Mouse (Mus musculus): ENCODE results near the gene Sergef.

Gene Sergef

GRCm38 (mm10) chr7:46501458-46501857, 138.1 kb downstream of the Sergef start:
- no peak for DNase-seq (ENCODE audit: low spot score)

GRCm38 (mm10) chr7:46499561-46499960, 140.0 kb downstream of the Sergef start:
- no peak for DNase-seq (ENCODE audit: low spot score)

DNA sequence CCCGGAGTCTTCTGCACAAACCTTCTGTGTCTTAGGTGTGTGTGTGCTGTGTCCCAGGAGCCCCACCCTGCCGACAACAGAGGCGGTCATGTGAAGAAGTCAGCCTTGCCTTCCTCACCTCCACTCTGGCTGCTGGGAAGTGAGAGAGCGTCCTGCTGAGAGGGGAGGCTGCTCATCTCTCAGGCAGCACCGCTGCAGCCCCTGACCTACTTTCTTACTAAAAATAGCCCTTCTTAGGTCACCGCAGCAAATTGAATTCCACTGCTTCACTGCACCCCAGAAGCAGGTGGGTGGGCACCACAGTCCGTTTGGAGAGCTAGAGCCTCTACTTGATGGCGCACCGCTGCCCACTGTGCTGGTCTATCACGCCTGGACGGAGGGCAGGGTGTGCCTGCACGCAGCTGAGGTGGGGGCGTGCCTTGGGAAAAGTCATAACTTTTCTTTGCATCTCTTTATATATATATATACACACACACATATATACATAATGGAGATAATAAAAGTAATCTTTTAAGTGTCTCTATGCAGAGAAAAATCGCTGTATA, 147.4 kb downstream of the Sergef start:
- no peak for DNase-seq (ENCODE audit: low spot score)

GRCm38 (mm10) chr7:46487354-46487753, 152.3 kb downstream of the Sergef start:
- DNase-seq (ENCODE audit: low spot score): no peak

DNA sequence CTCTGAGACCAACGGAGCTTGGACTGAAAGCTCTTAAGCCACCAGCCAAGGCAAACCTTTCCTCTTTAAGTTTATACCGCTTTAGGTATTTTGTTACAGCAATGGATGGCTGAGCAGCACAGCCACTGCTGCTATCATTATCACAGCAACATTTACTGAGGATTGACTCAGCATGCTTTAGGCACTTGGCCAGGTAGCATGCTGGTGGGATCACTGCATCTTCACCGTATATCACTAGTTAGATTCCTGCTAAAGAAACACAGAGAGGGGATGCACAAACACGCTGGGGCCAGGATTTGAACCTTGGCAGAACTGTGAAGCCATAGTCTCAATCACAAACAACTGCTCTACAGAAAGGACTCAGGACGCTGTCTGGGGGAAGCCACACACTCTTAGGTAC, 152.8 kb downstream of the Sergef start:
- no peak for DNase-seq (ENCODE audit: low spot score)

DNA sequence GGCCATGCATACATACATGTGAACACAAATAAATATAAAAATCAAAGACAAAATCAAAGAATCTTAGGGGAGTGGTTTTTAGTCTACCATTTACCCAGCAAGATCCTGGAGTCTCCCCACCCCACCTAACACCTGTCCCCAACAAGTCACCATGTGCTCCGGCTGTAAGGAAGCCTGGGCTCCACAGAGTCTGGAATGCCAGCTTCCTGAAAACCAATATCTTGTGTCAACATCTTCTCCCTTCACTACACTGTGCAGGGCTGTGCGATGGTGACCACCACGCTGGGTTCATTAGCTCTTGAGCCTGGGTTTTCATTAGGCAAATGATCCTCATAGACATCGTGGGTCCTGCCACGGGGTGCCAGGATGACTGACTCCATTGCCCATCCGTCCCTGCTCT, 155.4 kb downstream of the Sergef start:
- DNase-seq (ENCODE audit: low spot score): no peak

DNA sequence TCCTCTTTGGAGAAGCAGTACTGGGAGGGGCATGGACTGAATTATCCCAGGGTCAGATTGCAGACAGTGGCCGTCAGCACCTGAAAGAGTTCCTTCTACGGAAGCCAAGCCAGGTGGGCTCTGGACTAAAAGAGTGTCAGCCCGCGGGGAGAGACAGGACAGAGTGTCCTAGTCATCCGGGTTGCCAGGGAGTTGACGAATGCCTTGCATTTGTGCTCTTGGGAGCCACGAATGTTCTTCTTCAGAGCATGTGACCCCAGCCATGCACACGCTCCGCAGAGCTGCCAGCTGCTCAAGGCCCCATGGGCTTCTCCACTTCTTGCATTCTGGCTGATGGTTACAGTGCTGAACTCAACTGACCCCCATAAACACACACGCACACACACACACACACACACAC, 156.6 kb downstream of the Sergef start:
- DNase-seq (ENCODE audit: low spot score): no peak

GRCm38 (mm10) chr7:46482099-46482531, 157.5 kb downstream of the Sergef start:
- DNase-seq (ENCODE audit: low spot score): no peak

- no peak for DNase-seq (ENCODE audit: low spot score)
These were observed 159.8 kb downstream of the Sergef start for GRCm38 (mm10) chr7:46479793-46480192.

DNA sequence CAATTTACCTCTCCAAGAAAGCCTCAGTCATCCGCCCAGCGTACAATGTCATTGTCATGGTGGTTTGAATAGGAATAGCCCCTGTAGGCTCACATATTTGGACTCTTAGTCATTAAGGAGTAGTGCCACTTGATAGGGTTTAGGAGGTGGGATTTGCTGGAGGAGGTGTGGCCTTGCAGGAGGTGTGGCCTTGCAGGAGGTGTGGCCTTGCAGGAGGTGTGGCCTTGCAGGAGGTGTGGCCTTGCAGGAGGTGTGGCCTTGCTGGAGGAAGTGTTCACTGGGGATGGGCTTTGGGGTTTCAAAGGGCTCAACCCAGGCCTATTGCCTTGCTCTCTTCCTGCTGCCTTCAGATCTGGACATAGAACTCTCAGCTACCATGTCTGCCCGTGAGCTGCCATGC, 162.2 kb downstream of the Sergef start:
- no peak for DNase-seq (ENCODE audit: low spot score)

- no peak for DNase-seq (ENCODE audit: low spot score)
These were observed 164.1 kb downstream of the Sergef start for GRCm38 (mm10) chr7:46475464-46475863.

DNA sequence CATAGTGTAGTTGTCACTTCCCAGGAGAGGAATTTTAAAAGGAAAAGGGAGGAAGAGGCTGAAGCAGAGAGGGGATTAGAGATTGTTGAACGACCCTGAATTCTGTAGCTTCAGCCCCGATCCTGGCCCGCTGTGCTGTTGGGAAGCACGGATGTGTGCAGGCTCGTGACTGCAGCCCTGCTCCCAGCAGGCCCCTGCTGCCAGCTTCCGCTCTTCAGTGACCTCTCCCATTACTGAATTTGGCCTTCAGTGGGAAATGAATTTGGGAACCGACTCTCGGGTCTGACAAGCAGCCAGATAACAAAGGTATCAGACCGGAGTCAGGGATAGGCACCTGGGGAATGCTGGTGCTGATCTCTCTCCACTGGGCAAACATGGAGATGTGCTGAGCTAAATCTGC, 166.5 kb downstream of the Sergef start:
- no peak for DNase-seq (ENCODE audit: low spot score)

GRCm38 (mm10) chr7:46471054-46471737, 168.4 kb downstream of the Sergef start:
- no peak for DNase-seq (ENCODE audit: low spot score)

- no peak for DNase-seq (ENCODE audit: low spot score)
These were observed 170.1 kb downstream of the Sergef start for GRCm38 (mm10) chr7:46469542-46469941.

DNA sequence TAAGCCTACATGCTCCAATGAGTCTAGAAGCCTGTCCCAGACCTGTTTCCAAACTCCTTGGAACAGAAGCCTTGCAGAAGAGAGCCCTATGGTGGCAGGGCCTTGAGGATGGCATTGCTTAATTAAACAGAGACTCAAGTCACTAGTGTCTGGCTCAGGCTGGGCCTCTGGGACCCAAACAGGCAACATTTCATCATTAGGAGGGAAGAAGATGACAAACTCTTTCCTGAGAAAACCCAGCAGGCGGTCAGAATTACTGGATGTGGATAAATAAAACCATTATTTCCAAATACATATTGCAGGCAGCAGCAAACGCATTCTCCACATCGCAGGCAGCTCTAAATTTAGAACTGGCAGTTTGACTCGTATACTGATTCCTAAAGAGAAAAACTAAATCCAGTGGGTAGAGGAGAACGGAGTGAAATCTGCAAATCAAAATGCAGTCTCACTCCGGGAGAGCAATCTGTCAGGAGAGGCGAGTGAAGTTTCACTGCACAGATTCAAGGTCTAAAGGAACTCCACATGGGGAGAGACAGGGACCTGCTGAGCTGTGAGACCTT, 173.1 kb downstream of the Sergef start:
- DNase-seq (ENCODE audit: low spot score): no peak

GRCm38 (mm10) chr7:46463136-46463535, 176.5 kb downstream of the Sergef start:
- DNase-seq (ENCODE audit: low spot score): no peak

- DNase-seq (ENCODE audit: low spot score): no peak
These were observed 177.3 kb downstream of the Sergef start for GRCm38 (mm10) chr7:46462287-46462686.

GRCm38 (mm10) chr7:46459605-46460245, 179.9 kb downstream of the Sergef start:
- DNase-seq (ENCODE audit: low spot score): no peak

GRCm38 (mm10) chr7:46459200-46459599, 180.4 kb downstream of the Sergef start:
- no peak for DNase-seq (ENCODE audit: low spot score)

DNA sequence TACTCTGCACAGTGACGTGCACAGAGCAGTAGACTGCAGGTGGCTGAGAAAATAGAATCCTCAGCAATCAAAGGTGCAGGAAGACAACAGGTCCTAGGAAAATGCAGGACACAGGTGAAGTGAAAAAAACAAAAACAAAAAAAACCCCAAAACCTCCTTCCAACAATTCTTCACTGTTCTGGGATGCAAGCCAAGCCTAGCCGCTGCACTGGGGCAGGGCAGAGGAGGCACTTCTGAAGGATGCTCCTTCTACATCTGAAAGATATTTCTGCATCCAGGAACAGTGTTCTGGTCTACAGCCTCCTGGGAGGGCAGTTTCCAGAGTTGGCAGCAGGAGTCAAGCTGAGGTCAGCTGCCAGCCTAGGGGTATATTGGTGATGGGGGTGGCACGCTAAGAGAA, 181.7 kb downstream of the Sergef start:
- DNase-seq (ENCODE audit: low spot score): no peak

GRCm38 (mm10) chr7:46453930-46454679, 185.5 kb downstream of the Sergef start:
- DNase-seq (ENCODE audit: low spot score): peak; percentile 75

- peak; percentile 40 for DNase-seq (ENCODE audit: low spot score)
These were observed 190.5 kb downstream of the Sergef start for GRCm38 (mm10) chr7:46448922-46449645.
